Mouse (Mus musculus): ENCODE results near the gene Casp14. TPM values are rescaled to one million over a fixed set of nuclear protein-coding genes. Genes with fewer than 3 reads are reported as not detected.

The Casp14 gene
- polyA plus RNA-seq, 1 experiment from 2014 or later: 0.30 TPM

- Histone ChIP-seq H3K27me3 (replicated peaks; ENCODE audit: control insufficient read depth, insufficient read depth, low read length) (0 out of 2 replicates have a peak, but pooled peaks cover 3% of the 10 kb centered on the region), H3K9me3 (ENCODE audit: control insufficient read depth) (no peaks in the 10 kb centered on the region), H3K27ac (ENCODE audit: low read depth, low read length) (no peak overlapping the region), H3K4me1 (replicated peaks; ENCODE audit: control insufficient read depth, insufficient read depth, low read length) (no peaks in the 10 kb centered on the region), H3K36me3 (ENCODE audit: control insufficient read depth, insufficient read depth) (no peaks in the 10 kb centered on the region), H3K4me2 (replicated peaks; ENCODE audit: low read depth) (peak overlapping the region; percentile 59), H3K4me3 (ENCODE audit: low read depth, low read length) (peak overlapping the region; percentile 20; the same call in 1 of the 2 replicates), H3K9ac (ENCODE audit: low read depth, low read length) (no peak overlapping the region)
- 0 out of 2 replicates have a peak, but pooled peaks have one; percentile 22 for ATAC-seq
- WGBS: 3% methylated on average over 27 of the region's 27 CpGs
- no peak for TF ChIP-seq CTCF (IDR thresholded peaks at IDR 0.05; ENCODE audit: low read depth)
These were observed 29.1 kb upstream of the Casp14 start for GRCm38 (mm10) chr10:78747035-78747721.

- Histone ChIP-seq H3K36me3 (ENCODE audit: control insufficient read depth, insufficient read depth) (no peaks in the 10 kb centered on the region), H3K27me3 (replicated peaks; ENCODE audit: control insufficient read depth, insufficient read depth, low read length) (no peaks in the 10 kb centered on the region), H3K9ac (ENCODE audit: low read depth, low read length) (no peak overlapping the region), H3K27ac (ENCODE audit: low read depth, low read length) (no peak overlapping the region), H3K4me1 (replicated peaks; ENCODE audit: control insufficient read depth, insufficient read depth, low read length) (no peaks in the 10 kb centered on the region), H3K4me2 (replicated peaks; ENCODE audit: low read depth) (no peak overlapping the region), H3K4me3 (ENCODE audit: low read depth, low read length) (no peak overlapping the region), H3K9me3 (ENCODE audit: control insufficient read depth) (no peaks in the 10 kb centered on the region)
- peak; percentile 55 for TF ChIP-seq CTCF (IDR thresholded peaks at IDR 0.05; ENCODE audit: low read depth)
- ATAC-seq: no peak
- 48% methylated on average over 4 of the region's 4 CpGs for WGBS
These were observed 27.5 kb upstream of the Casp14 start for GRCm38 (mm10) chr10:78745453-78746232.

- H3K36me3 ChIP-seq (ENCODE audit: control insufficient read depth, insufficient read depth): no peaks in the 10 kb centered on the region
- H3K9ac ChIP-seq (ENCODE audit: low read depth, low read length): no peak overlapping the region
- H3K4me3 ChIP-seq (ENCODE audit: low read depth, low read length): no peak overlapping the region
- peak; percentile 51 for TF ChIP-seq CTCF (IDR thresholded peaks at IDR 0.05; ENCODE audit: low read depth)
- no peak overlapping the region for H3K27ac ChIP-seq (ENCODE audit: low read depth, low read length)
- no peaks in the 10 kb centered on the region for H3K4me1 ChIP-seq (replicated peaks; ENCODE audit: control insufficient read depth, insufficient read depth, low read length)
- H3K9me3 ChIP-seq (ENCODE audit: control insufficient read depth): no peaks in the 10 kb centered on the region
- H3K4me2 ChIP-seq (replicated peaks; ENCODE audit: low read depth): no peak overlapping the region
- no peak for ATAC-seq
- no peaks in the 10 kb centered on the region for H3K27me3 ChIP-seq (replicated peaks; ENCODE audit: control insufficient read depth, insufficient read depth, low read length)
These were observed 25.6 kb upstream of the Casp14 start for GRCm38 (mm10) chr10:78743721-78744120.

- Histone ChIP-seq H3K27ac (ENCODE audit: low read depth, low read length) (no peak overlapping the region), H3K9ac (ENCODE audit: low read depth, low read length) (no peak overlapping the region), H3K36me3 (ENCODE audit: control insufficient read depth, insufficient read depth) (no peaks in the 10 kb centered on the region), H3K27me3 (replicated peaks; ENCODE audit: control insufficient read depth, insufficient read depth, low read length) (no peaks in the 10 kb centered on the region), H3K4me2 (replicated peaks; ENCODE audit: low read depth) (no peak overlapping the region), H3K4me1 (replicated peaks; ENCODE audit: control insufficient read depth, insufficient read depth, low read length) (no peaks in the 10 kb centered on the region), H3K9me3 (ENCODE audit: control insufficient read depth) (no peaks in the 10 kb centered on the region), H3K4me3 (ENCODE audit: low read depth, low read length) (no peak overlapping the region)
- TF ChIP-seq CTCF (IDR thresholded peaks at IDR 0.05; ENCODE audit: low read depth): no peak
- ATAC-seq: no peak
- WGBS: 74% methylated on average over 4 of the region's 4 CpGs
These were observed 21.7 kb upstream of the Casp14 start for GRCm38 (mm10) chr10:78739821-78740220.

GRCm38 (mm10) chr10:78727876-78728275, 9.8 kb upstream of the Casp14 start:
- 87% methylated on average over 5 of the region's 5 CpGs for WGBS
- Histone ChIP-seq H3K4me3 (ENCODE audit: low read depth, low read length) (no peak overlapping the region), H3K36me3 (ENCODE audit: control insufficient read depth, insufficient read depth) (no peaks in the 10 kb centered on the region), H3K4me2 (replicated peaks; ENCODE audit: low read depth) (no peak overlapping the region), H3K9me3 (ENCODE audit: control insufficient read depth) (no peaks in the 10 kb centered on the region), H3K4me1 (replicated peaks; ENCODE audit: control insufficient read depth, insufficient read depth, low read length) (no peaks in the 10 kb centered on the region), H3K27ac (ENCODE audit: low read depth, low read length) (no peak overlapping the region), H3K27me3 (replicated peaks; ENCODE audit: control insufficient read depth, insufficient read depth, low read length) (no peaks in the 10 kb centered on the region), H3K9ac (ENCODE audit: low read depth, low read length) (no peak overlapping the region)
- TF ChIP-seq CTCF (IDR thresholded peaks at IDR 0.05; ENCODE audit: low read depth): no peak
- no peak for ATAC-seq

- no peak overlapping the region for H3K27ac ChIP-seq (ENCODE audit: low read depth, low read length)
- no peak overlapping the region for H3K9ac ChIP-seq (ENCODE audit: low read depth, low read length)
- H3K4me2 ChIP-seq (replicated peaks; ENCODE audit: low read depth): no peak overlapping the region
- WGBS: 62% methylated on average over 3 of the region's 3 CpGs
- H3K27me3 ChIP-seq (replicated peaks; ENCODE audit: control insufficient read depth, insufficient read depth, low read length): no peaks in the 10 kb centered on the region
- no peak for ATAC-seq
- TF ChIP-seq CTCF (IDR thresholded peaks at IDR 0.05; ENCODE audit: low read depth): no peak
- no peaks in the 10 kb centered on the region for H3K9me3 ChIP-seq (ENCODE audit: control insufficient read depth)
- H3K4me1 ChIP-seq (replicated peaks; ENCODE audit: control insufficient read depth, insufficient read depth, low read length): no peaks in the 10 kb centered on the region
- H3K4me3 ChIP-seq (ENCODE audit: low read depth, low read length): no peak overlapping the region
- H3K36me3 ChIP-seq (ENCODE audit: control insufficient read depth, insufficient read depth): no peaks in the 10 kb centered on the region
These were observed 8.9 kb upstream of the Casp14 start for GRCm38 (mm10) chr10:78727035-78727434.

Data from intestine, postnatal 0 days (tissue).